Comparison of ENCODE assay signal across 26 mouse cellular contexts in genomic region chr13:59244622-59245021, GRCm38 (mm10).
DNase-seq lines count a peak whose midpoint lies in the region; ATAC-seq and TF ChIP-seq lines count a peak whose summit lies in the region.
"Had no signal": no experiment of that assay in that cellular context is flagged by ENCODE, and none has a peak within 500 bp of the region (broad histone marks: within the 10 kb centered on the region; RNA-seq: fewer than 3 reads in every experiment).

No protein-coding gene starts in this region.

- DNase-seq in adrenal gland, adult 2 months = peak; percentile 5
- no peak for DNase-seq in adrenal gland, postnatal 14 days
- peak; percentile 51 for DNase-seq in gastrocnemius, adult 2 months
- DNase-seq in gastrocnemius, postnatal 36 days = no peak
- no peak for DNase-seq in forebrain, embryonic 10.5 days (ENCODE audit: extremely low spot score, low spot score)
- no peak for DNase-seq in right cerebral cortex, postnatal 14 days
- DNase-seq: adrenal gland, adult 8-10 months; cerebellum, adult 11-12 months; cerebellum, adult 8-10 months; gastrocnemius, postnatal 14 days; heart, adult 11 months; heart, postnatal 10 days; heart, postnatal 36 days; kidney, adult 11 months had no signal

- intact Hi-C loops in gastrocnemius, adult 2 months (cut with DNase I) = no loop called here
- intact Hi-C loops in gastrocnemius, postnatal 36 days (cut with DNase I) = no loop called here

- no peak for TF ChIP-seq CTCF in gastrocnemius, adult 2 months (IDR thresholded peaks at IDR 0.05)

- H3K4me1 ChIP-seq in forebrain, embryonic 10.5 days = 0 out of 2 replicates have a peak, but pooled peaks cover 6% of the 10 kb centered on the region
- H3K4me1 ChIP-seq: forebrain, embryonic 13.5 days; intestine, embryonic 15.5 days had no signal

- no peaks in the 10 kb centered on the region for H3K9me3 ChIP-seq in forebrain, embryonic 10.5 days
- H3K9me3 ChIP-seq: embryonic facial prominence, embryonic 12.5 days; embryonic facial prominence, embryonic 15.5 days; forebrain, embryonic 13.5 days; heart, embryonic 15.5 days; hindbrain, embryonic 10.5 days; hindbrain, embryonic 13.5 days; intestine, embryonic 15.5 days had no signal

- 96% methylated on average over 1 of the region's 1 CpGs for WGBS in forebrain, embryonic 10.5 days

- no peak overlapping the region for H3K27ac ChIP-seq in gastrocnemius, adult 2 months
- H3K27ac ChIP-seq in forebrain, embryonic 10.5 days = no peak overlapping the region
- H3K27ac ChIP-seq: embryonic facial prominence, embryonic 12.5 days; embryonic facial prominence, embryonic 15.5 days; forebrain, embryonic 13.5 days; heart, embryonic 15.5 days; hindbrain, embryonic 10.5 days; hindbrain, embryonic 13.5 days; intestine, embryonic 15.5 days had no signal

- ATAC-seq in common myeloid progenitor, adult 5-6 weeks (replicated peaks; ENCODE audit: low read depth, poor library complexity, severe bottlenecking) = peak; percentile 55
- peak; percentile 61 for ATAC-seq in granulocyte monocyte progenitor cell, adult 5-6 weeks (replicated peaks; ENCODE audit: poor library complexity, severe bottlenecking)
- ATAC-seq: activated CD4-positive, CD25-positive, alpha-beta regulatory T cell, adult 4 months; forebrain, embryonic 13.5 days; forebrain, embryonic 16.5 days; hindbrain, embryonic 16.5 days; intestine, embryonic 15.5 days had no signal

- no peaks in the 10 kb centered on the region for H3K27me3 ChIP-seq in forebrain, embryonic 10.5 days (ENCODE audit: poor library complexity, severe bottlenecking)
- H3K27me3 ChIP-seq: embryonic facial prominence, embryonic 12.5 days; embryonic facial prominence, embryonic 15.5 days; forebrain, embryonic 13.5 days; heart, embryonic 15.5 days; hindbrain, embryonic 13.5 days; intestine, embryonic 15.5 days had no signal

- no peak overlapping the region for H3K4me3 ChIP-seq in gastrocnemius, adult 2 months
- no peak overlapping the region for H3K4me3 ChIP-seq in forebrain, embryonic 10.5 days
- H3K4me3 ChIP-seq: embryonic facial prominence, embryonic 12.5 days; embryonic facial prominence, embryonic 15.5 days; forebrain, embryonic 13.5 days; heart, embryonic 15.5 days; hindbrain, embryonic 10.5 days; hindbrain, embryonic 13.5 days; intestine, embryonic 15.5 days had no signal

- H3K36me3 ChIP-seq in forebrain, embryonic 10.5 days (replicated peaks) = no peaks in the 10 kb centered on the region
- H3K36me3 ChIP-seq: embryonic facial prominence, embryonic 12.5 days; embryonic facial prominence, embryonic 15.5 days; heart, embryonic 15.5 days; hindbrain, embryonic 10.5 days; hindbrain, embryonic 13.5 days; intestine, embryonic 15.5 days had no signal

Comparison
In these comparisons a context has a peak if more than half of its experiments do, and no peak if none do; other contexts are left out.
1. DNase-seq: peak in adrenal gland, adult 2 months (single experiment) and gastrocnemius, adult 2 months (single experiment); none in adrenal gland, postnatal 14 days (single experiment), gastrocnemius, postnatal 36 days (0 of 2), forebrain, embryonic 10.5 days (single experiment) and right cerebral cortex, postnatal 14 days (single experiment).